Mouse (Mus musculus): Measurements from ENCODE around the gene Olfr215.

DNA sequence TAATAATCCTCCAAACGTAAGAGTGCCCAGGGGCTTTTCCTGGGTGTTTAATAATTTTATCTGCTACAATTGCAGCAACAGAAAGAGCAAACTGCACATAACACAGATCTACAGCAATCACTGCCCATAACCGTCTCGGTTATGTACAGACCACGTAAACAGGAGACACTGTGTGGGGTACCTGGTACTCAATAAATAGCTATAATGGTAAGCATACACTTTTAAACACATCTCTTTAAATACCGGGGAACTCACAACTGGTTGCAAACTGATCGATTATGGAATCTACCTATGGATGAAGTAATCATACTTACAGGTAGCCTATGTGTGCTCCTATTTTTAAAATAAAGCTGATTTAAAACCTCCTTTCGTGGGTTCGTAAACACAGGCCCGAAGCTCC, 44.1 kb upstream of the Olfr215 start:
- TF ChIP-seq POLR2A (IDR thresholded peaks at IDR 0.05; ENCODE audit: borderline replicate concordance, insufficient read depth, low read length) = no peak
- TF ChIP-seq CTCF (IDR thresholded peaks at IDR 0.05; ENCODE audit: borderline replicate concordance, insufficient read depth, low read depth, low read length) = no peak
